Mouse (Mus musculus) bone marrow, adult 2 months (tissue): ENCODE results near the gene Ccdc9b.

ENCODE experiments used
- CTCF ChIP-seq: fragments of 200-500 bp; IDR thresholded peaks from 2 replicates; pipeline ENCODE4 v1.5.1; 2011; ENCODE audit warnings: low read length, control low read depth; ENCODE audit not compliant: control insufficient read depth, insufficient read depth
- POLR2A ChIP-seq: fragments of 200-500 bp; IDR thresholded peaks from 2 replicates; pipeline ENCODE4 v1.6.1; 2011; ENCODE audit warnings: low read depth, mild to moderate bottlenecking, control low read depth, low read length, borderline replicate concordance; ENCODE audit not compliant: control insufficient read depth

DNA sequence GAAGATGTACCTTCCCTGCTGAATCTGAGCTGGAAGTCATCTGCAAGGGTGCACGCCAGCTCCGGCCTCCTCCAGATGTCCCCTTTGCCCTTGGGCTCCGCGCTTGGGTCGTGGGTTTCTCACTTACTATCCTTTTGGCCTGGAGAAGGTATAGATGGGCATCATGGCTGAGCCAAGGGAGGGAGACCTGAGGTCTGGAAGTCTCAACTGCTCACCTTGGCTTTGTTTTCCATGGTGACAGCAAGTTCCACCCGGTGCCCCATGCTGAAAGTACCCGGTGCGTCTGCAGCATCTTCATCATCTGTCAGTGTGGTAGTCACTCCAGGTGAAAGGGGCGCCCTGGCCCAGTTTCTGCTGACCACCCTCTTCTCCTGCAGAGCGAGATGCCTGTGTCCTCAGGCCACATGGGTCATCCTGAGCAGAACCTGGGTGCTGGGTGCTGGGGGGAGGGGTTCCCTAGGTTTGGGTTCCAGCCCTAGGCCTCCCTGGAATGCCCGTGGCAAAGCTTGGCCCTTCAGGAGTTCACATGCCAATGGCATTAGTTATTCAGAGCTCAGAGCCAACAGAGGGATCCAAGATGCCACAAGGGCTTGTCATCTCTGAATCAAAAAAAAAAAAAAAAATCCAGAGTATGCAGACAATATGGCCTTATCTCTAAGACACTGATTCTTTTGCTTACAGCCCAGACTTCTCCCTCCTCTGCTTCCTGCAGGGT, 2.0 kb downstream of the Ccdc9b start:
- no peak for TF ChIP-seq POLR2A
- no peak for TF ChIP-seq CTCF
